Mouse (Mus musculus) adrenal gland, postnatal 10 days (tissue): ENCODE results near the gene Ccdc85c. TPM values are rescaled to one million over a fixed set of nuclear protein-coding genes. Genes with fewer than 3 reads are reported as not detected.

Experiments
- DNase-seq: peaks from one replicate; pipeline ENCODE4 v3.0.0; 2021; ENCODE audit warnings: mixed read lengths
- total RNA-seq, 2 experiments: library from RNA; stranded (reverse); gene quantifications; 2 replicates each; pipeline ENCODE4 v1.2.3; 2021

The Ccdc85c gene
- total RNA-seq, 2 experiments from 2014 or later: 19.8 to 22.1 TPM

DNA sequence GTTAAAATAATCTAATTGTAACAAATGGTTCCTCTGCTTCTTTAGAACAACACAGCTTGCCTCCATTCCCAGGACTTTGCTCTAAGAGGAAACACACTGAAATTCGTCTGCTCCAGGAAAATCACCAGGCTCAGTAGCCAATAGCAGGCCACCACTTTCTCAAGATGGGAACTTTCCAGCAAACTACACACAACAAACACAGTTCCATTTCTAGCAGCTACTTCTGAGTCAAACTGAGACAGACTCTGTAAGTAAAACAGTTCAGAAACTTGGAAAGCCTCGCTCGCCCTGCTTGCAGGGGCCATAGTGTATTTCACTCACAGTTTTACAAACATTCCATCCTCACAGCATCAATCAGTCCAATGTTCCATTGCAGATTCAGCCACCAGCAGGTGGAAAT lies 98.9 kb downstream of the Ccdc85c start:
- DNase-seq: no peak

GRCm38 (mm10) chr12:108174606-108175505 lies 100.4 kb downstream of the Ccdc85c start:
- no peak for DNase-seq

- DNase-seq: no peak
These were observed 102.6 kb downstream of the Ccdc85c start for GRCm38 (mm10) chr12:108172639-108173038.

DNA sequence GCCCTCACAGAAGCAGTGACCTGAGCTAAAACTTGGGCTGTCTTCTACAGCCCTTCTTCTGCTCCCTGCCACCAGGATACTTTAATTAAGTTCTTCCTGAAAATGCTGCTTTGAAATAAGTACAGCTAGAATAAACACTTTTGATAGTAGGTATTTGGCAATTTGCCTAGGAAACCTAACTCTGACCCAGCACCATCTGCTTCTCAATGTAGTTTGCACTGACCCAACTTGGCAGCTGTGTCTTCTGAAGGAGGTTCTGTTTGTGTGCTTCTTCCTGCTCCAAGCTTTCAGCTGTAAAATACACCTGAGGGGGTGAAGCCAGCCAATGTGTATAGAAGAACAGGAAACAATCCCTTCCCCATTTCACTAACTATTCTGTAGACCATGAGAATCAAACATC lies 103.9 kb downstream of the Ccdc85c start:
- DNase-seq: no peak

- DNase-seq: no peak
These were observed 104.8 kb downstream of the Ccdc85c start for GRCm38 (mm10) chr12:108170467-108170866.

- DNase-seq: no peak
These were observed 106.3 kb downstream of the Ccdc85c start for GRCm38 (mm10) chr12:108168909-108169308.

- DNase-seq: no peak
These were observed 111.5 kb downstream of the Ccdc85c start for GRCm38 (mm10) chr12:108163706-108164105.

DNA sequence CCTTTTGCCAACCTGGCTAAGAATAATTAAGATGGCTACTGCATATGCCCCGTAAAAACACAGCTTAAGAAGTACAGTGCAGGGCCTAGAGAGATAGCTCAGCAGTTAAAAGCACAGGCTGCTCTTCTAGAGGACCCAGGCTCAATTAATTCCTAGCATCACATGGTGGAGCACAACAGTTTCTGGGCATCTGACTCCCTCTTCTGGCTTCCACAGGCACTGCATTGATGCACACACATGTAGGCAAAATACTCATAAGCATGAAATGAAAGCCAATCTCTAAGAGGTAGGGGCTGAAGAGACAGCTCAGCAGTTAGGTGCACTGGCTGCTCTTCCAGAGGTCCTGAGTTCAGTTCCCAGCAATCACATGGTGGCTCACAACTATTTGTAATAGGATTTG lies 113.2 kb downstream of the Ccdc85c start:
- no peak for DNase-seq

- DNase-seq: no peak
These were observed 115.4 kb downstream of the Ccdc85c start for GRCm38 (mm10) chr12:108159863-108160262.

Other genes with a start within 250 kb of the Ccdc85c start
- 10 to 100 TPM; 81.3 to 90.7 TPM for gene Setd3, start 96.1 kb downstream of the Ccdc85c start, total RNA-seq
- gene Ccnk, start 95.8 kb downstream of the Ccdc85c start, total RNA-seq: 10 to 100 TPM; 30.0 to 30.7 TPM
- gene Hhipl1, start 30.8 kb upstream of the Ccdc85c start, total RNA-seq: 1 to 10 TPM in 1 of 2 experiments, under 1 TPM in 1; 0.96 to 1.1 TPM
- gene Cyp46a1, start 59.0 kb upstream of the Ccdc85c start, total RNA-seq: 1 to 10 TPM; 1.6 to 2.2 TPM
- 10 to 100 TPM; 32.8 to 36.7 TPM for gene Eml1, start 95.5 kb upstream of the Ccdc85c start, total RNA-seq